Mouse (Mus musculus) cerebellum, adult 2 months (tissue): ENCODE data around the gene Olfml3.

Experiments used
- CTCF ChIP-seq: fragments of 200-500 bp; IDR thresholded peaks from 2 replicates; pipeline ENCODE4 v1.5.1; 2011; ENCODE audit warnings: low read depth, mild to moderate bottlenecking, control low read depth, low read length, moderate library complexity, borderline replicate concordance; ENCODE audit not compliant: insufficient read depth
- POLR2A ChIP-seq: fragments of 200-500 bp; IDR thresholded peaks from 2 replicates; pipeline ENCODE4 v1.6.1; 2011; ENCODE audit warnings: low read length, control low read depth, borderline replicate concordance; ENCODE audit not compliant: insufficient read depth

- TF ChIP-seq CTCF (no peak), POLR2A (no peak)
Measured at GRCm38 (mm10) chr3:103729850-103730249, 8.0 kb downstream of the Olfml3 start.
